Mouse (Mus musculus) lung, adult 2 months (tissue): Measurements from ENCODE around the gene Tmem151a.

Source experiments
- CTCF ChIP-seq: fragments of 200-500 bp; IDR thresholded peaks from 2 replicates; pipeline ENCODE4 v1.5.1; 2011; ENCODE audit warnings: mild to moderate bottlenecking, low read length, control low read depth; ENCODE audit not compliant: insufficient read depth
- POLR2A ChIP-seq: fragments of 200-500 bp; IDR thresholded peaks from 2 replicates; pipeline ENCODE4 v1.6.1; 2011; ENCODE audit warnings: low read depth, mild to moderate bottlenecking, control low read depth, low read length, borderline replicate concordance; ENCODE audit errors: extremely low read depth

GRCm38 (mm10) chr19:5065104-5065503 lies 20.2 kb downstream of the Tmem151a start:
- no peak for TF ChIP-seq POLR2A
- TF ChIP-seq CTCF = no peak
